Mouse (Mus musculus) hindbrain, embryonic 16.5 days (tissue): ENCODE data around the gene Fbxl20. TPM values are rescaled to one million over a fixed set of nuclear protein-coding genes. Genes with fewer than 3 reads are reported as not detected.

ENCODE experiments used
- polyA plus RNA-seq: library from polyadenylated mRNA; unstranded; fragments of >200 nt; fragmentation: Nextera tagmentation; extraction: Ambion mirVana; gene quantifications from 2 replicates; pipeline ENCODE4 v1.2.1, GENCODE M21; 2015

Gene Fbxl20
- polyA plus RNA-seq, 1 experiment from 2014 or later: 20.9 TPM

Other genes starting within 250 kb of the Fbxl20 start
- gene Plxdc1, start 164.0 kb downstream of the Fbxl20 start, polyA plus RNA-seq: 2.1 and 2.8 TPM in 2 replicates
- 7.3 and 7.6 TPM in 2 replicates for gene Arl5c, start 154.2 kb downstream of the Fbxl20 start, polyA plus RNA-seq
- 59.6 and 69.0 TPM in 2 replicates for gene Cacnb1, start 127.4 kb downstream of the Fbxl20 start, polyA plus RNA-seq
- gene Rpl19, start 123.7 kb downstream of the Fbxl20 start, polyA plus RNA-seq: 578 and 612 TPM in 2 replicates
- gene Stac2, start 96.9 kb downstream of the Fbxl20 start, polyA plus RNA-seq: 7.9 and 9.8 TPM in 2 replicates
- gene Med1, start 42.9 kb upstream of the Fbxl20 start, polyA plus RNA-seq: 48.7 and 52.6 TPM in 2 replicates
- 6.1 and 7.7 TPM in 2 replicates for gene Cdk12, start 52.7 kb upstream of the Fbxl20 start, polyA plus RNA-seq
- 22.9 and 23.4 TPM in 2 replicates for gene Neurod2, start 179.2 kb upstream of the Fbxl20 start, polyA plus RNA-seq
- gene Ppp1r1b, start 198.0 kb upstream of the Fbxl20 start, polyA plus RNA-seq: 7.7 and 9.3 TPM in 2 replicates
- gene Stard3, start 208.0 kb upstream of the Fbxl20 start, polyA plus RNA-seq: 39.0 and 39.9 TPM in 2 replicates
- 0.16 and 1.7 TPM in 2 replicates for gene Tcap, start 233.4 kb upstream of the Fbxl20 start, polyA plus RNA-seq
- 4.5 and 4.9 TPM in 2 replicates for gene Pnmt, start 236.0 kb upstream of the Fbxl20 start, polyA plus RNA-seq